8 mouse cellular contexts compared by ENCODE assay signal in genomic region chr13:49420754-49421605, GRCm38 (mm10). TPM values are rescaled to one million over a fixed set of nuclear protein-coding genes. Genes with fewer than 3 reads are reported as not detected.
A peak's percentile ranks its signal among the peaks of the same experiment; 100 is the strongest.
DNase-seq lines count a peak whose midpoint lies in the region; ATAC-seq lines count a peak whose summit lies in the region.

Gene Ippk, plus strand, starts transcription at chr13:49421249.

- H3K4me3 ChIP-seq in heart, embryonic 14.5 days (ENCODE audit: control insufficient read depth in 1 of 2, insufficient read depth in 1 of 2, low read depth in 1 of 2, low read length in 2 of 2) = peak within 1 kb of the TSS; percentile 89 to 97
- H3K4me3 ChIP-seq in liver, embryonic 13.5 days (replicated peaks) = peak within 1 kb of the TSS; percentile 86
- H3K4me3 ChIP-seq in stomach, embryonic 16.5 days (replicated peaks; ENCODE audit: low read length) = peak within 1 kb of the TSS; percentile 93

- peaks cover 15 to 16% of the 10 kb centered on the region in 2 experiments; a peak in 3 of 4 replicates for H3K4me1 ChIP-seq in heart, embryonic 14.5 days (ENCODE audit: control insufficient read depth in 2 of 2, insufficient read depth in 2 of 2, low read length in 2 of 2)
- H3K4me1 ChIP-seq in liver, embryonic 13.5 days (replicated peaks) = peaks cover 53% of the 10 kb centered on the region
- H3K4me1 ChIP-seq in stomach, embryonic 16.5 days (ENCODE audit: control insufficient read depth, insufficient read depth, low read length) = peaks cover 11% of the 10 kb centered on the region

- H3K9ac ChIP-seq in heart, embryonic 14.5 days (ENCODE audit: low read length) = peak within 1 kb of the TSS; percentile 87
- H3K9ac ChIP-seq in liver, embryonic 13.5 days = peak within 1 kb of the TSS; percentile 89
- H3K9ac ChIP-seq in stomach, embryonic 16.5 days (ENCODE audit: low read length) = peak within 1 kb of the TSS; percentile 90

- ATAC-seq in CD4-positive, CD25-positive, alpha-beta regulatory T cell, adult 4 months = peak; percentile 97
- ATAC-seq in heart, embryonic 14.5 days (ENCODE audit: insufficient number of reproducible peaks, insufficient read depth, low FRiP score, low read depth) = peak; percentile 98
- ATAC-seq in liver, embryonic 13.5 days (ENCODE audit: low read depth) = peak; percentile 97
- ATAC-seq in stomach, embryonic 16.5 days (ENCODE audit: insufficient read depth, low FRiP score) = peak; percentile 99

- H3K27ac ChIP-seq in heart, embryonic 14.5 days (replicated peaks in 1 of 2; ENCODE audit: control insufficient read depth in 1 of 2, insufficient read depth in 1 of 2, low read depth in 2 of 2, low read length in 2 of 2) = peak within 1 kb of the TSS; percentile 82 to 90
- peak within 1 kb of the TSS; percentile 84 for H3K27ac ChIP-seq in liver, embryonic 13.5 days
- peak within 1 kb of the TSS; percentile 70 for H3K27ac ChIP-seq in stomach, embryonic 16.5 days (ENCODE audit: low read length)

- WGBS in heart, embryonic 14.5 days = under 1% methylated on average over 68 of the region's 69 CpGs
- WGBS in liver, embryonic 13.5 days (ENCODE audit: insufficient replicate concordance) = under 1% methylated on average over 69 of the region's 69 CpGs
- WGBS in stomach, embryonic 16.5 days = under 1% methylated on average over 69 of the region's 69 CpGs

- H3K4me2 ChIP-seq in heart, embryonic 14.5 days (ENCODE audit: low read length) = peak within 1 kb of the TSS; percentile 92
- H3K4me2 ChIP-seq in liver, embryonic 13.5 days = peak within 1 kb of the TSS; percentile 98
- peak within 1 kb of the TSS; percentile 95 for H3K4me2 ChIP-seq in stomach, embryonic 16.5 days (ENCODE audit: low read depth, low read length)

- no peaks in the 10 kb centered on the region for H3K36me3 ChIP-seq in heart, embryonic 14.5 days (ENCODE audit: control insufficient read depth, insufficient read depth, low read length)
- no peaks in the 10 kb centered on the region for H3K36me3 ChIP-seq in liver, embryonic 13.5 days
- no peaks in the 10 kb centered on the region for H3K36me3 ChIP-seq in stomach, embryonic 16.5 days (ENCODE audit: control insufficient read depth, insufficient read depth, low read length)

- no peaks in the 10 kb centered on the region for H3K9me3 ChIP-seq in heart, embryonic 14.5 days (ENCODE audit: control insufficient read depth, low read length)
- H3K9me3 ChIP-seq in liver, embryonic 13.5 days (replicated peaks) = no peaks in the 10 kb centered on the region
- H3K9me3 ChIP-seq in stomach, embryonic 16.5 days (replicated peaks; ENCODE audit: control insufficient read depth, low read length) = no peaks in the 10 kb centered on the region

- DNase-seq in c-Kit-negative CD71-positive TER-119-positive erythroid progenitor cells, embryonic 14.5 days (ENCODE audit: low read depth, low spot score) = peak; percentile 94
- DNase-seq in fibroblast of lung, adult 2 months (ENCODE audit: low read depth) = peak; percentile 96
- peak; percentile 99 for DNase-seq in kidney, postnatal 14 days
- DNase-seq in liver, embryonic 13.5 days = peak; percentile 98
- DNase-seq in neural tube, embryonic 10.5 days (ENCODE audit: extremely low spot score, low spot score) = peak; percentile 99

- no peaks in the 10 kb centered on the region for H3K27me3 ChIP-seq in heart, embryonic 14.5 days (ENCODE audit: control insufficient read depth, insufficient read depth, low read length)
- H3K27me3 ChIP-seq in liver, embryonic 13.5 days = no peaks in the 10 kb centered on the region
- no peaks in the 10 kb centered on the region for H3K27me3 ChIP-seq in stomach, embryonic 16.5 days (ENCODE audit: control insufficient read depth, insufficient read depth, low read length)

RNA-seq across cellular contexts. Expression of gene Ippk, which starts in this region (rescaled TPM):
- polyA plus RNA-seq in CD4-positive, CD25-positive, alpha-beta regulatory T cell, adult 4 months (2017; shearing (Covaris generic)) = 1 to 10 TPM; 3.9 to 7.1 TPM
- 10.8 and 11.2 TPM in 2 replicates for polyA plus RNA-seq in heart, embryonic 14.5 days (2014; fragmentation: Nextera tagmentation; extraction: Ambion mirVana)
- polyA plus RNA-seq in liver, embryonic 13.5 days (2015; fragmentation: Nextera tagmentation; extraction: Ambion mirVana) = 10.1 and 11.7 TPM in 2 replicates
- 20.0 and 20.8 TPM in 2 replicates for polyA plus RNA-seq in stomach, embryonic 16.5 days (2015; fragmentation: Nextera tagmentation; extraction: Ambion mirVana)

Comparison
In these comparisons a context has a peak if more than half of its experiments do, and no peak if none do; other contexts are left out.
1. Peak in every context shown above with its lines: DNase-seq, ATAC-seq, H3K4me3 ChIP-seq and H3K27ac ChIP-seq.